Mouse (Mus musculus): ENCODE measurements around the gene Wdfy4. TPM values are rescaled to one million over a fixed set of nuclear protein-coding genes. Genes with fewer than 3 reads are reported as not detected.

The Wdfy4 gene
- polyA plus RNA-seq (2015; fragmentation: Nextera tagmentation; extraction: Ambion mirVana), result 2.9 and 5.3 TPM in 2 replicates

GRCm38 (mm10) chr14:33185068-33185800 lies at the start of gene Wdfy4:
Gene Wdfy4 (minus strand): TSS chr14:33185508.

GRCm38 (mm10) chr14:33213823-33214766 lies 28.8 kb upstream of the Wdfy4 start, which contains the start of gene Arhgap22:
Gene Arhgap22 (plus strand): TSS chr14:33214026.

GRCm38 (mm10) chr14:32991082-32991481 lies 194.2 kb downstream of the Wdfy4 start, which contains the start of gene Lrrc18:
Gene Lrrc18 (plus strand): TSS chr14:32991382.

Other genes starting within 250 kb of the Wdfy4 start
- gene Lrrc18, start 194.1 kb downstream of the Wdfy4 start, polyA plus RNA-seq (2015; fragmentation: Nextera tagmentation; extraction: Ambion mirVana), result 0.29 and 0.67 TPM in 2 replicates
- 2.6 and 4.3 TPM in 2 replicates for gene Arhgap22, start 28.5 kb upstream of the Wdfy4 start, polyA plus RNA-seq (2015; fragmentation: Nextera tagmentation; extraction: Ambion mirVana)